Mouse (Mus musculus) megakaryocyte, adult 5-6 weeks (primary cell): ENCODE results near the gene Hist1h2bh. TPM values are rescaled to one million over a fixed set of nuclear protein-coding genes. Genes with fewer than 3 reads are reported as not detected.

Experiments
- ATAC-seq: 2 replicates; pipeline ENCODE4 v1.8.0; 2016; ENCODE audit warnings: mild to moderate bottlenecking, inconsistent platforms; ENCODE audit not compliant: poor library complexity, severe bottlenecking
- total RNA-seq, 2 experiments: library from RNA; stranded (forward) in 1 of 2; stranded (reverse) in 1 of 2; fragments of 153-499, 151-499 nt in 1 of 2; fragments of 221-1000, 200-1000 nt in 1 of 2; gene quantifications; 2 replicates each; pipeline versions ENCODE4 v1.2.3 to v1.2.4; 2015 to 2017

Gene Hist1h2bh
- total RNA-seq, 2 experiments from 2014 or later = 32.3 to 143 TPM

GRCm38 (mm10) chr13:23532262-23533075, 10.7 kb downstream of the Hist1h2bh start:
- no peak for ATAC-seq

- peak; percentile 66 for ATAC-seq
Measured at GRCm38 (mm10) chr13:23530901-23531875, 12.0 kb downstream of the Hist1h2bh start, which contains the start of gene Hist1h4h. TSS of gene Hist1h4h (plus strand) at chr13:23531050.

- ATAC-seq = no peak
Measured at GRCm38 (mm10) chr13:23530181-23530900, 12.9 kb downstream of the Hist1h2bh start.

- ATAC-seq = no peak
Measured at GRCm38 (mm10) chr13:23529480-23530165, 13.6 kb downstream of the Hist1h2bh start.

- no peak for ATAC-seq
Measured at GRCm38 (mm10) chr13:23529005-23529404, 14.2 kb downstream of the Hist1h2bh start.

GRCm38 (mm10) chr13:23526312-23526711, 16.9 kb downstream of the Hist1h2bh start:
- peak; percentile 49 for ATAC-seq

GRCm38 (mm10) chr13:23525901-23526300, 17.3 kb downstream of the Hist1h2bh start:
- ATAC-seq = no peak

GRCm38 (mm10) chr13:23524654-23525053, 18.5 kb downstream of the Hist1h2bh start:
- peak; percentile 73 for ATAC-seq

- no peak for ATAC-seq
Measured at GRCm38 (mm10) chr13:23523976-23524375, 19.2 kb downstream of the Hist1h2bh start.

GRCm38 (mm10) chr13:23521703-23522102, 21.5 kb downstream of the Hist1h2bh start:
- no peak for ATAC-seq

GRCm38 (mm10) chr13:23519416-23519815, 23.8 kb downstream of the Hist1h2bh start:
- peak; percentile 41; the same call in 1 of the 2 replicates for ATAC-seq

- peak; percentile 32 for ATAC-seq
Measured at GRCm38 (mm10) chr13:23518885-23519284, 24.3 kb downstream of the Hist1h2bh start.

- ATAC-seq = no peak
Measured at GRCm38 (mm10) chr13:23518295-23518603, 24.9 kb downstream of the Hist1h2bh start.

GRCm38 (mm10) chr13:23517603-23518294, 25.4 kb downstream of the Hist1h2bh start:
- ATAC-seq = peak; percentile 45

GRCm38 (mm10) chr13:23516822-23517602, 26.2 kb downstream of the Hist1h2bh start:
- ATAC-seq = peak; percentile 39

GRCm38 (mm10) chr13:23515826-23516620, 27.2 kb downstream of the Hist1h2bh start:
- no peak for ATAC-seq

GRCm38 (mm10) chr13:23515281-23515680, 27.9 kb downstream of the Hist1h2bh start:
- no peak for ATAC-seq

- no peak for ATAC-seq
Measured at GRCm38 (mm10) chr13:23513517-23513916, 29.7 kb downstream of the Hist1h2bh start.
